Mouse (Mus musculus): ENCODE measurements around the gene Calcoco2. TPM values are rescaled to one million over a fixed set of nuclear protein-coding genes. Genes with fewer than 3 reads are reported as not detected.

Gene Calcoco2
- polyA plus RNA-seq (2012; rRNA removed; ENCODE audit: low replicate concordance), result not detected in 2 replicates

DNA sequence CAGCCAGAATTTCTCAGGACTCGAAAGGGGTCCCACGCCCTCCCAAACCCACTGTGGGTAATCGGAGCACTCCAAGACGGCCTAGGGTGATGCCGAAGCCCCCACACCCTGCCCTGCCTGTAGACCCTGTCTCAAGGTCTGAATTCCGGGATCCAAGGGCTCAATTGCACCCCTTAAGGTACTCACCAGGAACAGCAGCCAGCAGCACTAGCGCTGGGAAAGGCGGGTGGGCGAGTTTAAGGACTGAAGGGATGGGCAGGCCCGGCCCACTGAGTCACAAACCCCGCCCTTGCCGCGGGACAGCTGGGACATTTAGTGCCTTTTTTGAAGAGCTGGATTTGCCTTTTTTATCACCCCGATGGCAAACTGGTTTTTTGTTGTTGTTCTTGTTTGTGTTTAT, at the start of gene Calcoco2:
Calcoco2 (minus strand) TSS at position 214 of the 400 bp plus-strand sequence.

DNA sequence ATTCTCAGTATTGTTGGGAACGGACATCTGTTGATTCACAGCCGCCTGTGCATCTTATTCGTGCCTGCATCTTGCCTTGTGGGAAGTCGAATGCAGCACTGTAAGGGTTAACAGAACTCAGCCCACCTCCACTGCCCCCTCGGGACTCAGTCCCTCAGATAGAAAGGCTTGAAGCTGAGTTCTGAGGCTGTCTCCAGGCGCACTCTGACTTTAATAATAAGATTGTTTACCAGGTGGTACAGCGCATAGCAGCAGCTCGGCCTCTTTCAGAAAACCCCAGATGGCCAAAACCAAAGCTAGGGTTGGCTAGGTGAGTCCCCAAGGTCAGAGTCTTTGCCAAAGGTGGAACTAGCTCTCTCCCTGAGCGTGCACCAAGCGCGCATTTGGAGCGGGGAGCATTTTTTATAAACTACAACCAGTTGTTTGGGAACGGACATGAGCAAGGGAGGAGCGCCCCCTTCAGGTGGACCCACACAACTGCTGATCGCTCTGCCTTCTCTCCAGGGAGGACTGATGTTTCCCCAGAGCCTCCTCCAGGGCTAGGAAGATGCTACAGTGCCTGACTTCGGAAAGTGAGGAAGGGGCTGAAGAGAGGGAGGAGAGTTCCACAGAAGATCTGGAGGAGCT, 21.6 kb upstream of the Calcoco2 start, which contains the start of gene Ttll6:
Ttll6 (plus strand) TSS at position 548 of the 627 bp plus-strand sequence.

GRCm38 (mm10) chr11:96075509-96076220, 36.1 kb downstream of the Calcoco2 start, which contains the start of gene Atp5g1:
Atp5g1 (minus strand) TSS chr11:96075670.

GRCm38 (mm10) chr11:96065215-96065911, 46.4 kb downstream of the Calcoco2 start, which contains the start of gene Ube2z:
Ube2z (minus strand) TSS chr11:96065388.

Other genes with a start within 250 kb of the Calcoco2 start
- 60.2 and 69.6 TPM in 2 replicates for gene B4galnt2, start 197.1 kb downstream of the Calcoco2 start, polyA plus RNA-seq (2012; rRNA removed; ENCODE audit: low replicate concordance)
- gene Igf2bp1, start 106.0 kb downstream of the Calcoco2 start, polyA plus RNA-seq (2012; rRNA removed; ENCODE audit: low replicate concordance), result 0.01 TPM in 1 of 2 replicates, not detected in the other
- 29.2 and 58.2 TPM in 2 replicates for gene Gip, start 87.4 kb downstream of the Calcoco2 start, polyA plus RNA-seq (2012; rRNA removed; ENCODE audit: low replicate concordance)
- gene Snf8, start 77.1 kb downstream of the Calcoco2 start, polyA plus RNA-seq (2012; rRNA removed; ENCODE audit: low replicate concordance), result 12.5 and 20.3 TPM in 2 replicates
- gene Ube2z, start 46.6 kb downstream of the Calcoco2 start, polyA plus RNA-seq (2012; rRNA removed; ENCODE audit: low replicate concordance), result 13.4 and 17.6 TPM in 2 replicates
- 1,425 and 1,729 TPM in 2 replicates for gene Atp5g1, start 36.3 kb downstream of the Calcoco2 start, polyA plus RNA-seq (2012; rRNA removed; ENCODE audit: low replicate concordance)
- gene Ttll6, start 21.8 kb upstream of the Calcoco2 start, polyA plus RNA-seq (2012; rRNA removed; ENCODE audit: low replicate concordance), result 0.18 TPM in 1 of 2 replicates, not detected in the other
- gene Hoxb13, start 82.4 kb upstream of the Calcoco2 start, polyA plus RNA-seq (2012; rRNA removed; ENCODE audit: low replicate concordance), result 0.04 and 0.38 TPM in 2 replicates
- 0.07 and 0.15 TPM in 2 replicates for gene Hoxb9, start 159.5 kb upstream of the Calcoco2 start, polyA plus RNA-seq (2012; rRNA removed; ENCODE audit: low replicate concordance)
- gene Hoxb8, start 169.9 kb upstream of the Calcoco2 start, polyA plus RNA-seq (2012; rRNA removed; ENCODE audit: low replicate concordance), result 0.51 and 6.0 TPM in 2 replicates
- 0.23 and 1.7 TPM in 2 replicates for gene Hoxb7, start 174.7 kb upstream of the Calcoco2 start, polyA plus RNA-seq (2012; rRNA removed; ENCODE audit: low replicate concordance)
- 1.3 and 11.0 TPM in 2 replicates for gene Hoxb6, start 180.5 kb upstream of the Calcoco2 start, polyA plus RNA-seq (2012; rRNA removed; ENCODE audit: low replicate concordance)
- gene Hoxb5, start 191.4 kb upstream of the Calcoco2 start, polyA plus RNA-seq (2012; rRNA removed; ENCODE audit: low replicate concordance), result 3.1 and 4.1 TPM in 2 replicates
- gene Hoxb4, start 206.3 kb upstream of the Calcoco2 start, polyA plus RNA-seq (2012; rRNA removed; ENCODE audit: low replicate concordance), result 4.6 and 4.9 TPM in 2 replicates
- gene Hoxb3, start 211.4 kb upstream of the Calcoco2 start, polyA plus RNA-seq (2012; rRNA removed; ENCODE audit: low replicate concordance), result 3.2 and 6.5 TPM in 2 replicates
- 15.3 and 16.3 TPM in 2 replicates for gene Hoxb2, start 238.6 kb upstream of the Calcoco2 start, polyA plus RNA-seq (2012; rRNA removed; ENCODE audit: low replicate concordance)